Mouse (Mus musculus): ENCODE measurements at regions not wholly inside any gene's neighbourhood (a gene's known extent, or its start where the extent isn't known, plus 50 kb on each side); places are given as distances from the start of the nearest gene placed in this dataset.

DNA sequence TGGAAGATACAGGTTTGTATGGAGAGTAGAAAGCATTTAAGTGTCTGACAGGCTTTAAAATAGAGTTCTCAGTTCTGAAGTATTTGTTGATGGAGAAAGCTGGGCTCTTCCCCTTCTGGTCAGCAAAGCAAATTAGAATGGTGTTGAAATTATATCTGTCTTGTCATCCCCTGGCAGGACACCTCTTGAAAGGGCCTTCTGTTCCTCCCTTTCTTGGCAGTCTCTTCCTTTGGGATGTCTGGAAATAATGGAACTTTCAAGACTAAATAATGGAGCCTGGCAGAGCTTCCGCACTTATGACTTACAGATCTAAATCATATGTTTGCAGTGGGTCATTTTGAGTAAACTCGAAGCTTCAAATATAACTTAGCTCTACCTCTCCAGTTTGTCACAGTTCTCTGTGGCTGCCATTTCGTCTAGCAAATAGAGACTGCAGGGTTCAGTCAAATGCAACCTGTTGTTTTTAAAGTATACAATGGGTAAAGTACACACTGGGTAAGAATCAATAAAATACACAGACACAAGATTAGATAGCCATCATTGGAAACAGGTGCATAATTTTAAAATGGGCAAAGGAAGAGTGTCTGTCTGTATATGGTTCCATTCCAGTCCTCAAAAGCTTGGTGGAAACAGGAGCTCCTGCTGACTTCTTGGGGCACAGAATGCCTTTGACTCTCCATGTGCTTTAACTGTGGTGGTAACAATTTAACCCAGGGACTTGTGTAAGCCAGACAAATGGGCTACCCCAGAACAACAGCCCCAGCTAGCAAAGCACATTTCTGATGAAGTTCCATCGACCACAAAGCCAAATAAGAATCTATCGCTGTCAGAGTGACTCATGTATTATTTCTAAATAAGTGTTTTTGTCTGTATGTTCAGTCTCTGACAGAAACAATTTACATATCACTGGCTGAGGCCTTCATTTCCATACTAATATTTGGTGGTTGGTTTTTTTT is 3524.4 kb upstream of the Gm7489 start:
- no peaks in the 10 kb centered on the region for H3K9me3 ChIP-seq (replicated peaks; ENCODE audit: control insufficient read depth, insufficient read depth, low read length, poor library complexity, severe bottlenecking)
- H3K36me3 ChIP-seq (ENCODE audit: control insufficient read depth, insufficient read depth, low read length, poor library complexity, severe bottlenecking) = no peaks in the 10 kb centered on the region
- TF ChIP-seq CTCF (IDR thresholded peaks at IDR 0.05; ENCODE audit: low read depth, low read length) (no peak), POLR2A (IDR thresholded peaks at IDR 0.05; ENCODE audit: insufficient read depth, low read length) (no peak), EP300 (IDR thresholded peaks at IDR 0.05; ENCODE audit: insufficient read depth, low read depth, low read length) (no peak)
- H3K4me3 ChIP-seq (ENCODE audit: low read depth, low read length) = no peak overlapping the region
- no peaks in the 10 kb centered on the region for H3K4me1 ChIP-seq (ENCODE audit: control insufficient read depth, insufficient read depth, low read length)
- no peaks in the 10 kb centered on the region for H3K27me3 ChIP-seq (ENCODE audit: control insufficient read depth, insufficient read depth, low read length, poor library complexity, severe bottlenecking)
- no peak overlapping the region for H3K27ac ChIP-seq (ENCODE audit: insufficient read depth, low read length)
- H3K9ac ChIP-seq (ENCODE audit: low read depth, poor library complexity, severe bottlenecking) = no peak overlapping the region

DNA sequence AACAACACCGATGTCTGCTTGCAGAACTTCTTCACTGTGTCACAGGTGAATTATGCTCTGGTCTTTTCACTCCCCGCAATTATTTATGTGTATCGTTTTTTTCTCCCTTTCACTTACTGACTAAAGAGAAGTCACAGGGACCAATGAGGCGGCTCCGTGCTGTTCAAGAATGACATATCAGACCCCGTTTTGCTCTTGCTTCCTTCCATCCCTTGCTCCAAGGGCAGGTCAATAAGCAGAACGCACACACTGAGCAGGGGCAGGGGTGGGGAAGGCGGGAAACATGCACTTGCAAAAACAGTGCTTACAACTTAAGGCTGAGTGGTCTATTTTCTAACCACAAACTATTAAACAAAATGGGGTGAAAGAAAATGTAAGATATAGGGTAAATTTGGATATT is 3523.4 kb upstream of the Gm7489 start:
- H3K27me3 ChIP-seq (ENCODE audit: control insufficient read depth, insufficient read depth, low read length, poor library complexity, severe bottlenecking) = no peaks in the 10 kb centered on the region
- no peak overlapping the region for H3K4me3 ChIP-seq (ENCODE audit: low read depth, low read length)
- H3K4me1 ChIP-seq (ENCODE audit: control insufficient read depth, insufficient read depth, low read length) = no peaks in the 10 kb centered on the region
- no peak for TF ChIP-seq POLR2A (IDR thresholded peaks at IDR 0.05; ENCODE audit: insufficient read depth, low read length)
- TF ChIP-seq CTCF (IDR thresholded peaks at IDR 0.05; ENCODE audit: low read depth, low read length) = no peak
- no peak for TF ChIP-seq EP300 (IDR thresholded peaks at IDR 0.05; ENCODE audit: insufficient read depth, low read depth, low read length)
- no peak overlapping the region for H3K27ac ChIP-seq (ENCODE audit: insufficient read depth, low read length)
- H3K36me3 ChIP-seq (ENCODE audit: control insufficient read depth, insufficient read depth, low read length, poor library complexity, severe bottlenecking) = no peaks in the 10 kb centered on the region
- H3K9ac ChIP-seq (ENCODE audit: low read depth, poor library complexity, severe bottlenecking) = no peak overlapping the region
- no peaks in the 10 kb centered on the region for H3K9me3 ChIP-seq (replicated peaks; ENCODE audit: control insufficient read depth, insufficient read depth, low read length, poor library complexity, severe bottlenecking)

DNA sequence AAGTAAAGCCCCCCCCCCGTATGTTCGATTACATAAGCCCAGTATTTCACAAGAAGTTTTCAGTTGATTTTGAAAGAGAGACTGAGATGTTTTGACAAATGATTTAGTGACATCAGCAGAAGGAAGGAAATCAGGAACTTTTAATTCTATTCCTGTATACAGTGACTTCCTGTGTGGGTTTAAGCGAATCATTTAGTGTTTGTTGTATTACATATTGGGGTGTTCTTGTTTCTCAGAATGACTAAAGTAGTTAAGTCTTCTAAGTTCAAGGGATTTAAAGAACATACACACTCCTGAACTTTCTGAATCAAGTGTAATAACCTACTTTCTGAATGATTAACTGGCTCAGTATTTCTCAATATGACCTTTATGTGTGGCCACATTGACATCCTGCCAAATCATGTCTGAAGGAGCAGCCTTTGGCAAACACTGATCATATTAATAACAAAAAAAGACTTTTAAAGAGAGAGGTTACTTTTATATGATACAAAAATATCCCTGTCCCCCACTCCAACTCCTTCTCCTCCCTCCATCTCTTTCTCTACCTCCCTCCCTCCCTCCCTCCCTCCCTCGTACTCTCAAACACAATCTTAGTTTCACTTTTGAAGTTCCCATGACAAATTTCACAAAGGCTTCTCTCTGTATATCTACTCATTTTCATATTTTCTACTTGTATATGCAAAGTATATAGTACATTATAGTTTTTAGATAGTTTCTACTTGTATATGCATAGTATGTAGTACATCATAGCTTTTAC is 3522.8 kb upstream of the Gm7489 start:
- no peaks in the 10 kb centered on the region for H3K27me3 ChIP-seq (ENCODE audit: control insufficient read depth, insufficient read depth, low read length, poor library complexity, severe bottlenecking)
- H3K4me3 ChIP-seq (ENCODE audit: low read depth, low read length) = no peak overlapping the region
- no peak overlapping the region for H3K9ac ChIP-seq (ENCODE audit: low read depth, poor library complexity, severe bottlenecking)
- TF ChIP-seq CTCF (IDR thresholded peaks at IDR 0.05; ENCODE audit: low read depth, low read length) = no peak
- no peak for TF ChIP-seq EP300 (IDR thresholded peaks at IDR 0.05; ENCODE audit: insufficient read depth, low read depth, low read length)
- TF ChIP-seq POLR2A (IDR thresholded peaks at IDR 0.05; ENCODE audit: insufficient read depth, low read length) = no peak
- no peaks in the 10 kb centered on the region for H3K36me3 ChIP-seq (ENCODE audit: control insufficient read depth, insufficient read depth, low read length, poor library complexity, severe bottlenecking)
- no peaks in the 10 kb centered on the region for H3K4me1 ChIP-seq (ENCODE audit: control insufficient read depth, insufficient read depth, low read length)
- H3K9me3 ChIP-seq (replicated peaks; ENCODE audit: control insufficient read depth, insufficient read depth, low read length, poor library complexity, severe bottlenecking) = no peaks in the 10 kb centered on the region
- no peak overlapping the region for H3K27ac ChIP-seq (ENCODE audit: insufficient read depth, low read length)

DNA sequence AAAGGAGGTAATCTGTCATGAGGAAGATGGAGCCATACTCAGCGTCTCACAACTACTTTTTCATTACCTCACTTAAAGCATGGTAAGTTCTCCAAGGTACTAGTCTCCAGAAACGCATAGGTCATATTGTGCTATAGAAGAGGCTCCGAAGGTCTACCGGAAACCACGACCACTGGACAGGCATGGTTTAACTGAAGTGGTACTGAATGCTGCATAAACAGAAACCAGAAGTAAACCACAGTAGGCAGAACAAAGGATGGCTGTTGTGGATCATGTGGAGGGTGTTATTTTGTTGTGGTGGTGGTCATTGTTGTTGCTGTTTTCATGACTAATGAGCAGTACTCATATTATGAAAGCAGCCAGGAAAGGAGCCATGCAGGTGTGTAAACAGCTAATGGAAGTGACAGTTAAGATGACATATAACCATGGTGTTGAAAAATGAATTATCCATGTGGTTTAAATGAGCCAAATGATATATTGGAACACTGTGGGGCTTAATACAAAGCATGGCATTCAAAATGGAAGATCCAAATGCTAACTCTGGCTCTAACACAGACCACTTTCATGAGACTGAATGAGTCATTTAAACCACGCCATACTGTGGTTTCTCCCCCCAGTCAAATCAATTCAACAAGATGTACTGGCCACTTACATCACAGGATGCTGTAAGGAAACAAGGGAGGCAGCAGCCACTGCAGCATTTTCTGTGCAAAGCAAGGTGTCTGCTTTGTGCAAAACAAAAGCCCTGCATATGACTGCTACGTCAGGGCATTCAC is 3484.5 kb upstream of the Gm7489 start:
- no peaks in the 10 kb centered on the region for H3K27me3 ChIP-seq (ENCODE audit: control insufficient read depth, insufficient read depth, low read length, poor library complexity, severe bottlenecking)
- H3K36me3 ChIP-seq (ENCODE audit: control insufficient read depth, insufficient read depth, low read length, poor library complexity, severe bottlenecking) = no peaks in the 10 kb centered on the region
- H3K9me3 ChIP-seq (replicated peaks; ENCODE audit: control insufficient read depth, insufficient read depth, low read length, poor library complexity, severe bottlenecking) = no peaks in the 10 kb centered on the region
- H3K27ac ChIP-seq (ENCODE audit: insufficient read depth, low read length) = no peak overlapping the region
- H3K4me3 ChIP-seq (ENCODE audit: low read depth, low read length) = no peak overlapping the region
- H3K4me1 ChIP-seq (ENCODE audit: control insufficient read depth, insufficient read depth, low read length) = no peaks in the 10 kb centered on the region
- TF ChIP-seq CTCF (IDR thresholded peaks at IDR 0.05; ENCODE audit: low read depth, low read length) (no peak), EP300 (IDR thresholded peaks at IDR 0.05; ENCODE audit: insufficient read depth, low read depth, low read length) (no peak), POLR2A (IDR thresholded peaks at IDR 0.05; ENCODE audit: insufficient read depth, low read length) (no peak)
- H3K9ac ChIP-seq (ENCODE audit: low read depth, poor library complexity, severe bottlenecking) = no peak overlapping the region

DNA sequence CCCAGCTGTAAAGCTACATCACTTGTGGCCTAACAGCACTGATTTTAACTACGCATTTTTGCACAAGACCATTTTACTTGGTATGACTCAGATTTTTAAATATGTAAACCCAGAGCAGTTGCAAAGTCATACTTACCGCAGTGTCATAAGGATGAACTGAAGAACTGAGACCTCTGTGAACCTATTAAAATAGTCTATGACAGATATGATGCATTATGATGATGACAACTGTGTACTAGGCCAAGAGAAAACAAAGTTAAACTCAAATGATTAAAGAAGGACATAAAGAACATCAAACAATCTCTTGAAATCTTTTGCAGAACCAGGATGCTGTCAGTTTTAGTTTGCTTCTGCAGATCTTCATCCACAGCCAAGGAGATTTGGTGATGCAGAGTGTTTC is 3483.3 kb upstream of the Gm7489 start:
- Histone ChIP-seq H3K27me3 (ENCODE audit: control insufficient read depth, insufficient read depth, low read length, poor library complexity, severe bottlenecking) (no peaks in the 10 kb centered on the region), H3K4me3 (ENCODE audit: low read depth, low read length) (no peak overlapping the region), H3K9ac (ENCODE audit: low read depth, poor library complexity, severe bottlenecking) (no peak overlapping the region), H3K4me1 (ENCODE audit: control insufficient read depth, insufficient read depth, low read length) (no peaks in the 10 kb centered on the region), H3K9me3 (replicated peaks; ENCODE audit: control insufficient read depth, insufficient read depth, low read length, poor library complexity, severe bottlenecking) (no peaks in the 10 kb centered on the region), H3K36me3 (ENCODE audit: control insufficient read depth, insufficient read depth, low read length, poor library complexity, severe bottlenecking) (no peaks in the 10 kb centered on the region), H3K27ac (ENCODE audit: insufficient read depth, low read length) (no peak overlapping the region)
- TF ChIP-seq POLR2A (IDR thresholded peaks at IDR 0.05; ENCODE audit: insufficient read depth, low read length) (no peak), CTCF (IDR thresholded peaks at IDR 0.05; ENCODE audit: low read depth, low read length) (no peak), EP300 (IDR thresholded peaks at IDR 0.05; ENCODE audit: insufficient read depth, low read depth, low read length) (no peak)

Measured in ES-Bruce4 (cell line).